Mouse (Mus musculus) myocyte (in vitro differentiated cells): Measurements from ENCODE around the gene Slc2a3.
A peak's percentile ranks its signal among the peaks of the same experiment; 100 is the strongest.

Experiments used
- CEBPB ChIP-seq: IDR thresholded peaks from 2 replicates; pipeline ENCODE4 v1.6.1; 2011; ENCODE audit warnings: mild to moderate bottlenecking, moderate library complexity; ENCODE audit not compliant: poor library complexity, insufficient read depth, severe bottlenecking
- E2F4 ChIP-seq: IDR thresholded peaks from one replicate; pipeline ENCODE4 v1.6.1; 2011; ENCODE audit warnings: mild to moderate bottlenecking, control low read depth, moderate library complexity; ENCODE audit not compliant: insufficient read depth
- MAX ChIP-seq: IDR thresholded peaks from one replicate; pipeline ENCODE4 v1.6.1; 2011; ENCODE audit warnings: low read depth, mild to moderate bottlenecking, control low read depth
- MYOD1 ChIP-seq, 3 experiments: IDR thresholded peaks; one replicate each; pipeline ENCODE4 v1.6.1; 2011; ENCODE audit warnings: control low read depth in 2 of 3, low read depth in 2 of 3, mild to moderate bottlenecking in 2 of 3, moderate library complexity in 1 of 3; ENCODE audit not compliant: insufficient read length in 2 of 3, control insufficient read depth in 1 of 3
- MYOG ChIP-seq, 3 experiments: IDR thresholded peaks; one replicate each; pipeline ENCODE4 v1.6.1; 2011; ENCODE audit warnings: control low read depth in 2 of 3, low read depth in 2 of 3, mild to moderate bottlenecking in 2 of 3; ENCODE audit not compliant: insufficient read length in 2 of 3, control insufficient read depth in 1 of 3, insufficient read depth in 1 of 3
- POLR2A ChIP-seq: IDR thresholded peaks from one replicate; pipeline ENCODE4 v1.6.1; 2011; ENCODE audit warnings: low read depth, mild to moderate bottlenecking, control low read depth, moderate library complexity; ENCODE audit not compliant: insufficient read length
- REST ChIP-seq: IDR thresholded peaks from one replicate; pipeline ENCODE4 v1.6.1; 2011; ENCODE audit warnings: mild to moderate bottlenecking, control low read depth, moderate library complexity; ENCODE audit not compliant: insufficient read depth, insufficient read length
- TCF12 ChIP-seq: IDR thresholded peaks from one replicate; pipeline ENCODE4 v1.6.1; 2011; ENCODE audit warnings: mild to moderate bottlenecking, control low read depth; ENCODE audit not compliant: poor library complexity, insufficient read depth, severe bottlenecking
- TCF3 ChIP-seq: IDR thresholded peaks from one replicate; pipeline ENCODE4 v1.6.1; 2011; ENCODE audit warnings: low read depth, control low read depth; ENCODE audit not compliant: insufficient read length
- USF1 ChIP-seq: IDR thresholded peaks from one replicate; pipeline ENCODE4 v1.6.1; 2011; ENCODE audit warnings: low read depth, mild to moderate bottlenecking, control low read depth, moderate library complexity

DNA sequence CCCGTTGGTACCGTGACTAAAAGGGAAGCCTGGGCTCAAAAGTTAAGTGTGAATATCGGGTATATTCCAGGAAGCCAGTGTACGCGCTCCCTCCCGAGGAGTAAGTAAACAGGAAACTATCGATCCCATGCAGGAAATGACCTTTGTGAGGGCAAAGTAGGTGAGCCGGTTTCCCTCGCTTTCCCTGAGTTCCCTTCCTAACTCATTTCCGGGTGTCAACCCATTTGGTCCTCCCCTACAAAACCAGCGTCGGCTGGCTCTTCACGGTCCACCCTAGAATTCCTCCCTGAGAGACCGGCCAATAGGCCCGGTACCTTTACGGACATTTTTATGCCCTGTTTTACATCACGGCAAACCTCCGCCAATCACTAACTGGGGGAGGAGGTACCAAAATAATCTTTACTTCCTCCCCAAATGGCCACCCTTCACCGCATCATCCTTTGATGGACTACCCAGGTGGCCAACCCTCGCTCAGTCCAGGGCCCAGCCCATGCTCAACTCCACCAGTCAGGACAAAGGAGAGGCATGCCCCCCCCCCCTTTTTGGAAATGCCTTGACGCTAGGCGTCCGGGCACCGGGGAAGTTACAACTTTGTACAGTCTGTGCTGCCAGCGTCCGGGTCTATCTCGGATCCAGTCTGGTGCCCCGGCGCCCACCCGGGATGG is 9.3 kb upstream of the Slc2a3 start:
- TF ChIP-seq CEBPB = no peak
- TF ChIP-seq TCF3 = no peak
- TF ChIP-seq POLR2A = peak; percentile 47
- TF ChIP-seq USF1 = no peak
- TF ChIP-seq MYOD1 (IDR thresholded peaks at IDR 0.05; ENCODE audit: control insufficient read depth in 1 of 3, insufficient read length in 2 of 3, low read depth in 2 of 3) = no peak
- TF ChIP-seq TCF12 = no peak
- TF ChIP-seq E2F4 = no peak
- no peak for TF ChIP-seq MAX
- no peak for TF ChIP-seq REST
- no peak for TF ChIP-seq MYOG (IDR thresholded peaks at IDR 0.05; ENCODE audit: control insufficient read depth in 1 of 3, insufficient read depth in 1 of 3, insufficient read length in 2 of 3, low read depth in 2 of 3)
